Mouse (Mus musculus): Measurements from ENCODE around the gene Slc6a9.
A peak's percentile ranks its signal among the peaks of the same experiment; 100 is the strongest.

Slc6a9 gene

DNA sequence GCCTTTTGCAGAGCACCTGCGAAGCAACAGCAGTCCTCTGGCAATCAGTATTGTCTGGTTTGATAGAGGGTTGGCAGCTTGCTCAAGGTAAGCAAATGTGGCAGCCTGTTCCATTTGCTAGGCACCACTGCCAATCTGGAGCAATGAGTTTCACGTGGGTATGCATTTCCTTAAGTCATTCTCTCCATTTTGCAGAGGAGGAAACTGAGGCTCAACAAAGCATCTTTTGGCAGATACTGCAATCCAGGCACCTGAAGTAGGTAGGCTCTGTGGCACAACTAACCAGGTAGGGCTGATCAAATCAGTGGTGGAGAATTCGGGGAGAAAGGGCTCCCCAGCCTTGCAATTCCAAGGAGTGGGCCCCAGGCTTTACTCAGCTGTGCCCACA lies at the start of gene Slc6a9:
Slc6a9 (plus strand) TSS at position 50 of the 388 bp plus-strand sequence.
- DNase-seq (ENCODE audit: low spot score), result no peak

GRCm38 (mm10) chr4:117786963-117787362 lies 47.3 kb upstream of the Slc6a9 start:
- no peak for DNase-seq (ENCODE audit: low spot score)

DNA sequence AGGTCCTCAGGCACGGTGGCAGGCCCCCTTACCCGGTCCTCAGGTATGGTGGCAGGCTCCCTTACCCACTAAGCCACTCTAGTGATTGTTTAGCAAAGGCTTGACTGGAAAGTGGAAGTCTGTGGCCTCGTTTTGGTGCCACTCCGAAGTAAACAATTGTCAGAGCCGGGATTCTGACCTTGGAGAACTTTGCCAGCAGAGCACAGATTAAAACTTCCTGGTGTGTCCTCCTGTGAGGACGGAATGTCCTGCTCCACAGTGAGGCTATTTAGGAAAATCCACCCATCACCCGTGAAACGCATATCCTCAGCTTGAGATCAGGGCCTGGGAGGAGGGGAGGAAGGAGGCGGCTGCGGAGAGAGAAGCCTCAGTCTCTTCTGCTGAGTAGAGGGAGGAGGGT lies 46.0 kb upstream of the Slc6a9 start:
- no peak for DNase-seq (ENCODE audit: low spot score)

DNA sequence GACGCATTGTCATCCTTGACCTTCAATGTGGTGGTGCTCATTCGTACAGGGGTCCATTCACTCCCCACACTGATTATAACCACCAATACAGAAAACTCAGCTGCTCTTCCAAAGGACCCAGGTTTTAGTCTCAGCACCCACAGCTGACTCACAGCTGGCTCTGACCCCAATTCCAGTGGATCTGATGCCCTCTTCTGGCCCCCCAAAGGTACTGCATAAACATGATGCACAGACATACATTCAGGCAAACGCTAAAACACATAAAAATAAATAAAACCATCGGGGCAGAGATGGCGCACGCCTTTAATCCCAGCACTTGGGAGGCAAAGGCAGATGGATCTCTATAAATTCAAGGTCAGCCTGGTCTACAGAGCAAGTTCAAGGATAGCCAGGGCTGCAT lies 34.4 kb upstream of the Slc6a9 start:
- no peak for DNase-seq (ENCODE audit: low spot score)

- DNase-seq (ENCODE audit: low spot score), result no peak
These were observed 27.3 kb upstream of the Slc6a9 start for GRCm38 (mm10) chr4:117806992-117807391.

- no peak for DNase-seq (ENCODE audit: low spot score)
These were observed 23.4 kb upstream of the Slc6a9 start for GRCm38 (mm10) chr4:117810933-117811332.

DNA sequence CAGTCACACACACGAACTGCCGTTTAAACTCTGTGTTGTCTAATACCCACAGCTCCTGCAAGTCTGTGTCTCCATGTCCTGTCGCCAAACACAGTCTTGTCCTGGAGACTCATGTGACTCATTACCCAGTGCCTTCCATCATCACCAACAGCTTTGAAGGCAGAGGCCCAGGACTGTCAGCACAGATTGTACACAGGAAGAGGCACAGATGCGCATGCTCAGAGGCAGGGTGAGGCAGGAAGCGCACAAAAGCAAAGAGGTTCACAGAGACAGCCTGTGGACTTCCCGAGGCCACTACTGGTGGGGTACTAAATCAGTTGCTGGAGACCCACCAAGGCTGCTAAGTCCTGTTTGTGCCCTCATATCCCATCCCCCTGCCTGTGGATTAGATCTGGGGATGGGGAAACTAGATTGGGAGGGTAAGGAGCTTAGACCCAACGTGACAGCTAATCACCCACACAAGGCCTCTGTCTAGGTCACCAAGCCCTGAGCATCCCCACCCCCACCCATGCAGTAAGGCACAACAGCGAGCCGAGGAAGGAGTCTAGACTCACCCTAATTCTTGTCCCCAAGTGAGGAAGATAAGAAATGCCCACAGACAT lies 20.6 kb upstream of the Slc6a9 start:
- no peak for DNase-seq (ENCODE audit: low spot score)

DNA sequence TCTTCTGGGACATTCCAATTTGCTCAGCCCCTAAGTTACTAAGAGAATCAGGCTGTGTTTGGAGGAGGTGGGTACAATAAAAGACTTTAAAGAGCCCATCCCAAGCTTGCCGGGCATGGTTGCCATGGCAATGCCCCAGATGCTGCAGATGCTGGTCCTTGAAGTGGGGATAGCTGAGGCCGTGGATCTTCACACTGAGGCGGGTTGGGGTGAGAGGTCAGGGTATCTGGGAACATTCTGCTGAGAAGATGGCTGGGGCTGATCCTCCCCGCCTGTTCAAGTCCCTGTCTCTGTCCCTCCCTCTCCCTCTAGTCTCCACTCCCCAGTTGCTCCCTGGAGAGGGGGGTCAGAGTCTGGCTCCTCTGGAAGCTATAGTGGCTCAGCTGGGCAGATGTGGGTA lies 20.0 kb upstream of the Slc6a9 start:
- DNase-seq (ENCODE audit: low spot score), result no peak

DNA sequence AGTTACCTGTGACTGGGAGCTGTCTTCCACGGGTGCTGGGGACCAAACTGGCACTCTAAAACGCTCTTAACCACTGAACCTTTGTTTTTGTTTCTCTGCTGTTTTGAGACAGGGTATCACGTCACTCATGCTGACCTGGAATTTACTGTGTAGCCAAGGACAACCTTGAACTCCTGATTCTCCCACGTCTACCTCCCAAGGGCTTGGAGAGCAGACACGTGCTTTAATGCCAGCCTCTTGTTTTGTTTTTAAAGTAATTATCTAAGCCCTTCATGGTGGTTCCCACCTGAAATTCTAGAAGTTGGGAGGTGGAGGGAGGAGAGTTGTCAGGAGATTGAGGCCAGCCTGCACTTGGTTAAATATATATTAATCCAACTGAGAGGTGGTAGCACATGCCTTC lies 17.5 kb upstream of the Slc6a9 start:
- DNase-seq (ENCODE audit: low spot score), result no peak

DNA sequence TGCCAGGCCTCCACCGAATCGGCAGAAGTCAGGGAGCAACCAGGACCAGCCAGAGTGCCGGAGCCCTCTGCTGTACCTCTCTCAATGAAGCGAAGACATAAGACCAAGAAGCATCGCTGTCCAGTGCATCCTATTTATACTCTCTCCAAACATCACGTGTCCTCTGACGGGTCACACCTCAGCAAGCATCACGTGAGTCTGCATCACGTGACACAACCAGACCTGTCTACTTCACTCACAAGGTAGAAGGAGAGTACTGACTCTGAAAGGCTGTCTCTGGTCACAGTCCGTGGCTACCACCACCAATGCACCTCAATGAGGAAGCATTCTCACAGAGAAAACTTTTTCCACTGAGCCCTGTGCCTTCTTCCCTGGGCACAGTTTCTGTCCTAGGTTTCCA lies 16.3 kb upstream of the Slc6a9 start:
- DNase-seq (ENCODE audit: low spot score), result no peak

GRCm38 (mm10) chr4:117828572-117829145 lies 5.6 kb upstream of the Slc6a9 start:
- no peak for DNase-seq (ENCODE audit: low spot score)

- DNase-seq (ENCODE audit: low spot score), result peak; percentile 65
These were observed 4.8 kb upstream of the Slc6a9 start for GRCm38 (mm10) chr4:117829260-117830123.

- peak; percentile 43 for DNase-seq (ENCODE audit: low spot score)
These were observed 4.2 kb upstream of the Slc6a9 start for GRCm38 (mm10) chr4:117830124-117830551.

GRCm38 (mm10) chr4:117830801-117831200 lies 3.5 kb upstream of the Slc6a9 start:
- no peak for DNase-seq (ENCODE audit: low spot score)

DNA sequence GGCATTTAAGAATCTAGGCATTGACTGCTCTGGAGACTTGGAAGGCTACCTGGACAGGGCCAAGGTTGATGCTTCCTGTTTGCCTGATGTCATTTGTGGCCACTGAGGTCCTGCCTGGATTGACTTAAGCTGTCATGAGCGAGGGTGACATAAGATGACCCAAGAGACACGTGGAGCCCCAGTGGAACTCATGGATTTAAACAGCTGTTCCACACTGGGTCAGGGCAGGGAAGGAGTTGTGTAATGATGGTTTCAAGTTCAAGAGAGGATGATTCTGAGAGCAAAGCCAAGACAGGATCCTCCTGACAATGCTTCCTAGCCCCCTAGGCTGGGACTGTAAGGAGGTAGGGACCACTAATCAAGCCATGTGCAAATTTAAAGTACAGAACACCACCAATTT lies 2.8 kb upstream of the Slc6a9 start:
- no peak for DNase-seq (ENCODE audit: low spot score)

DNA sequence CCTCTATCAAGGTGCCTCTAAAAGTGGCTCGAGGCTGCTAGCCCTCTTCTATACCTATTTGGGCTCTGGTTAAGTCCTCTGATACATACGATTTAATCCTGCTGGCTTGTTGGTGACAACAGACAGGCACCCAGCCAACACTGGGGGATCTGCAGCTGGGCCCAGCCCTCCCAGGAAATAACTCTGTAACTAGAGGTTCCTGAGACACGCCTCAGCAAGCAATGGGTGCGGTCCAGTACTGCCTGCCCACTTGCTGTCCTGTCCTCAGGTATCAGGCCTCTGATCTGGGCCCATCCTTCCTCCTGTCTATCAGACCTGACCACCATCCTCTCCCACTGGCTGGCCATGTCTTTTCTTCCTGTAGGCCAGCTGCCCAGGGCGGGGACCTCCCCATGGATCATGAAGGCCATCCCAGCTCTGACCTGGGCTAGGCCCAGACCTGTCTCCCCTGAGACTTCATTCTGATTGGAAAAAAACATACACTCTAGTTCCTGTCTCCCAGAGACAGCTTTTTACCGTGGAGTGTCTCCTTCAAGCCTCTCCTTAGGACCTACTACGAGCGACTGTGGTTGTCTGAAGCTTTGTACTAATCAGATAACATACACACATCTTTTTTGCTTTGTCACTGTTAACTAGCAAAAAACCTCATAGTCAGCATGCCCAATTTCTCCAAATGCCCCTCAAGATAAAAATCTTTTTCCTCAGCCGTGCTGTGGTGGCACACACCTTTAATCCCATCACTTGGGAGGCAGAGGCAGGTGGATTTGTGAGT lies 2.2 kb upstream of the Slc6a9 start:
- DNase-seq (ENCODE audit: low spot score), result peak; percentile 54

- DNase-seq (ENCODE audit: low spot score), result peak; percentile 65
These were observed 682 bp downstream of the Slc6a9 start for GRCm38 (mm10) chr4:117834845-117835530.

GRCm38 (mm10) chr4:117835531-117836111 lies 1.3 kb downstream of the Slc6a9 start:
- DNase-seq (ENCODE audit: low spot score), result peak; percentile 36

GRCm38 (mm10) chr4:117836204-117836767 lies 2.0 kb downstream of the Slc6a9 start:
- DNase-seq (ENCODE audit: low spot score), result peak; percentile 89

- no peak for DNase-seq (ENCODE audit: low spot score)
These were observed 3.0 kb downstream of the Slc6a9 start for GRCm38 (mm10) chr4:117837271-117837670.

DNA sequence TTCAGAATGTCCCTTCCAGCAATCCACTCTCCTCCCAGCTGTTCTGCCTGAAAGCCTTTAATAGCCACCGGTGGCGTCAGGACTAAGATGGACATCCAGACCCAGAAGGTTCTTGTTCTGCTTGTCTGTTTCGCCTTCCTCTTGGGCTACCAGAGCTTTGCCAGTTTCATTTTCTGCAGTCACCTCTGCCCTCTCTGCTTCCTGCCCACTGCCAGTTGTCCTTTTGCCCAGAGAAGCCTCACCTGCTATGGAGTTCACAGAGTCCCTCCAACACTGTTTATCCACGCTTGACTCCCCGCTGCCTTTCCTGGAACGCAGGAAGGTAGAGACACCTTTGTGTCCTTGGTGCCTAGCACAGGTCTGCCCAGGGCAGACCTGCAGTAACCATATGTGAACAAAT lies 5.1 kb downstream of the Slc6a9 start:
- DNase-seq (ENCODE audit: low spot score), result no peak

Data from urinary bladder, postnatal 25 days (tissue).